Mouse (Mus musculus): ENCODE data around the gene Mad1l1.

The Mad1l1 gene

GRCm38 (mm10) chr5:140141336-140141735 lies 180.0 kb downstream of the Mad1l1 start:
- DNase-seq (ENCODE audit: low spot score in 2 of 2) = no peak

GRCm38 (mm10) chr5:140140214-140140613 lies 181.1 kb downstream of the Mad1l1 start:
- peak in 1 of 2 experiments; percentile 61 for DNase-seq (ENCODE audit: low spot score in 2 of 2)

- DNase-seq (ENCODE audit: low spot score in 2 of 2) = peak in 1 of 2 experiments; percentile 46
Observed at GRCm38 (mm10) chr5:140135734-140136625, 185.4 kb downstream of the Mad1l1 start.

- DNase-seq (ENCODE audit: low spot score in 2 of 2) = no peak
Observed at GRCm38 (mm10) chr5:140134021-140134420, 187.3 kb downstream of the Mad1l1 start.

- no peak for DNase-seq (ENCODE audit: low spot score in 2 of 2)
Observed at GRCm38 (mm10) chr5:140128414-140128981, 192.9 kb downstream of the Mad1l1 start.

- no peak for DNase-seq (ENCODE audit: low spot score in 2 of 2)
Observed at GRCm38 (mm10) chr5:140127981-140128380, 193.4 kb downstream of the Mad1l1 start.

GRCm38 (mm10) chr5:140124626-140125025 lies 196.7 kb downstream of the Mad1l1 start:
- DNase-seq (ENCODE audit: low spot score in 2 of 2) = no peak

GRCm38 (mm10) chr5:140123640-140124366 lies 197.5 kb downstream of the Mad1l1 start:
- DNase-seq (ENCODE audit: low spot score in 2 of 2) = no peak

GRCm38 (mm10) chr5:140123194-140123593 lies 198.2 kb downstream of the Mad1l1 start:
- no peak for DNase-seq (ENCODE audit: low spot score in 2 of 2)

GRCm38 (mm10) chr5:140121966-140122365 lies 199.4 kb downstream of the Mad1l1 start:
- no peak for DNase-seq (ENCODE audit: low spot score in 2 of 2)

GRCm38 (mm10) chr5:140118921-140119320 lies 202.4 kb downstream of the Mad1l1 start:
- DNase-seq (ENCODE audit: low spot score in 2 of 2) = no peak

GRCm38 (mm10) chr5:140117968-140118367 lies 203.4 kb downstream of the Mad1l1 start:
- no peak for DNase-seq (ENCODE audit: low spot score in 2 of 2)

GRCm38 (mm10) chr5:140115434-140116271 lies 205.7 kb downstream of the Mad1l1 start:
- peak in 1 of 2 experiments; percentile 38 for DNase-seq (ENCODE audit: low spot score in 2 of 2)

- DNase-seq (ENCODE audit: low spot score in 2 of 2) = no peak
Observed at GRCm38 (mm10) chr5:140114512-140115060, 206.8 kb downstream of the Mad1l1 start.

GRCm38 (mm10) chr5:140113281-140113680 lies 208.1 kb downstream of the Mad1l1 start:
- DNase-seq (ENCODE audit: low spot score in 2 of 2) = no peak

GRCm38 (mm10) chr5:140110024-140110423 lies 211.3 kb downstream of the Mad1l1 start:
- DNase-seq (ENCODE audit: low spot score in 2 of 2) = no peak

GRCm38 (mm10) chr5:140107907-140108306 lies 213.4 kb downstream of the Mad1l1 start:
- DNase-seq (ENCODE audit: low spot score in 2 of 2) = no peak

- no peak for DNase-seq (ENCODE audit: low spot score in 2 of 2)
Observed at GRCm38 (mm10) chr5:140106051-140106450, 215.3 kb downstream of the Mad1l1 start.

- no peak for DNase-seq (ENCODE audit: low spot score in 2 of 2)
Observed at GRCm38 (mm10) chr5:140104891-140105290, 216.5 kb downstream of the Mad1l1 start.

- DNase-seq (ENCODE audit: low spot score in 2 of 2) = no peak
Observed at GRCm38 (mm10) chr5:140102731-140103130, 218.6 kb downstream of the Mad1l1 start.

- peak; percentile 54 to 66 for DNase-seq (ENCODE audit: low spot score in 2 of 2)
Observed at GRCm38 (mm10) chr5:140101409-140102009, 219.8 kb downstream of the Mad1l1 start.

Data from frontal cortex, postnatal 36 days (tissue).